Mouse (Mus musculus): ENCODE data around the gene Gmfb. TPM values are rescaled to one million over a fixed set of nuclear protein-coding genes. Genes with fewer than 3 reads are reported as not detected.
"Not testable (repeated sequence)": the region's sequence is repeated elsewhere in the genome, so short reads cannot be mapped to it uniquely, and the experiment has no call there.

Gene Gmfb
- 10 to 100 TPM; 18.8 to 26.1 TPM for total RNA-seq (2021)
- long read RNA-seq, experiment 1, full-length matches to known transcripts, result 10 of 12 reads
- long read RNA-seq, experiment 1, partial matches to known transcripts, result 0 of 12 reads
- long read RNA-seq, experiment 1, other reads (novel, unspliced or antisense), result 2 of 12 reads
- long read RNA-seq, experiment 2, full-length matches to known transcripts, result 18 of 20 reads
- long read RNA-seq, experiment 2, partial matches to known transcripts, result 1 of 20 reads
- long read RNA-seq, experiment 2, other reads (novel, unspliced or antisense), result 1 of 20 reads

GRCm38 (mm10) chr14:46821873-46822716 is at the start of gene Gmfb:
TSS of gene Gmfb (minus strand) at chr14:46822242.
- DNase-seq, result peak; percentile 95

GRCm38 (mm10) chr14:46862922-46863321 is 40.9 kb upstream of the Gmfb start:
- no peak for DNase-seq

- no peak for DNase-seq
Observed at GRCm38 (mm10) chr14:46853677-46854076, 31.6 kb upstream of the Gmfb start.

GRCm38 (mm10) chr14:46849769-46850168 is 27.7 kb upstream of the Gmfb start:
- DNase-seq, result no peak

- DNase-seq, result no peak
Observed at GRCm38 (mm10) chr14:46848736-46849135, 26.7 kb upstream of the Gmfb start.

- no peak for DNase-seq
Observed at GRCm38 (mm10) chr14:46848063-46848590, 26.1 kb upstream of the Gmfb start.

GRCm38 (mm10) chr14:46845706-46846105 is 23.7 kb upstream of the Gmfb start:
- DNase-seq, result no peak

- DNase-seq, result no peak
Observed at GRCm38 (mm10) chr14:46839326-46839725, 17.3 kb upstream of the Gmfb start.

GRCm38 (mm10) chr14:46832354-46833272 is 10.6 kb upstream of the Gmfb start:
- no peak for DNase-seq

DNA sequence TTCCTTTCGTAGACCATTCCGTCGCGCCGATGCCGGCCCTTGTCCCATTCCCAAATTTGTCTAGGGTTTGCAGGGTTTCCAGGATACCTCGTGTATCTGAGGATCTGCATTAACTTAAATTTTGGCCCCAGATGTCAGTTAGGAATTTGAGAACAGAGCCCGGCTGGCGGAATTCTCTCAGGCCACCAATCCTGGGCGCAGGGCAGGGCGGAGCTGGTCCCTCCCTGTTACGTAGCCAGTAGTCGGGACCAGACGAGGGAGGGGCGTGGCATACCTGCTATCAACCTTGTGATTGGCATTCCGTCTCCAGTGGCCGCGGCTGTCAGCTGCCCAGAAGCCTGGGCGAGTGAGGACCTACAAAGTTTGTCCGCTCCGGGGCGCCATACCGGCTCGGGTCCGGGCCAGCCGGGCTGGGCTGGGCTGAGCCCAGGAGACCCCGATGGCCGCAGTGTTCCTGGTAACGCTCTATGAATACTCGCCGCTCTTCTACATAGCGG is 9.8 kb upstream of the Gmfb start, which contains the start of gene Cgrrf1:
TSS of gene Cgrrf1 (plus strand) at position 289 of the 497 bp plus-strand sequence.
- DNase-seq, result peak; percentile 96

- DNase-seq, result no peak
Observed at GRCm38 (mm10) chr14:46831295-46831694, 9.3 kb upstream of the Gmfb start.

DNA sequence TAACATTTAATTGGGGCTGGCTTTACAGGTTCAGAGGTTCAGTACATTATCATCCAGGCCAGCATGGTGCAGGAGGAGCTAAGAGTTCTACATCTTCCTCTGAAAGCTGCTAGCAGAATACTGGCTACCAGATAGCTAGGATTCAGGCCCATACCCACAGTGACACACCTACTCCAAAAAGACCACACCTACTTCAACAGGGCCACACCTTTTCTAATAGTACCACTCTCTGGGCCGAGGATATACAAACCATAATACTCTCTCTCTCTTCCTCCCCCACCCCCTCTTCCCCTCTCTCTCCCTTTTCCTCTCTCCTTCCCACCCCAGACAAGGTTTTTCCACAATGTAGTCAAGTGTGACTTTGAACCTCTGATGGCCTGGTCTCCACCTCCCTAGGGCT is 5.4 kb upstream of the Gmfb start:
- DNase-seq, result no peak

- no peak for DNase-seq
Observed at GRCm38 (mm10) chr14:46823996-46824395, 2.0 kb upstream of the Gmfb start.

- DNase-seq, result no peak
Observed at GRCm38 (mm10) chr14:46821271-46821872, 670 bp downstream of the Gmfb start.

DNA sequence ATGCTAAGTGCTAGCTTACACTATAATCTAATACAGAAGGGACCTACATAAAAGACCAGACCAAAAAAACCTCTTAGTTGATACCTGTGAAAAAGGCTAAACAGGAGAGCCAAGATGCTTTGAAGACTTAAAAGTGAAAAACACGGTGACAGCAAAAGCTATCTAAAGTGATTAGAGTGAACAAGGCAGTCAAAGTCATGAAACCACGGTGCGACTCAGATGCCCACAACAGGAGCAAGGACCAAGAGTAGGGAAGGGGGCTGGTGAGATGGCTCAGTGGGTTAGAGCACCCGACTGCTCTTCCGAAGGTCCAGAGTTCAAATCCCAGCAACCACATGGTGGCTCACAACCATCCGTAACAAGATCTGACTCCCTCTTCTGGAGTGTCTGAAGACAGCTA is 2.1 kb downstream of the Gmfb start:
- not testable (repeated sequence) for DNase-seq

DNA sequence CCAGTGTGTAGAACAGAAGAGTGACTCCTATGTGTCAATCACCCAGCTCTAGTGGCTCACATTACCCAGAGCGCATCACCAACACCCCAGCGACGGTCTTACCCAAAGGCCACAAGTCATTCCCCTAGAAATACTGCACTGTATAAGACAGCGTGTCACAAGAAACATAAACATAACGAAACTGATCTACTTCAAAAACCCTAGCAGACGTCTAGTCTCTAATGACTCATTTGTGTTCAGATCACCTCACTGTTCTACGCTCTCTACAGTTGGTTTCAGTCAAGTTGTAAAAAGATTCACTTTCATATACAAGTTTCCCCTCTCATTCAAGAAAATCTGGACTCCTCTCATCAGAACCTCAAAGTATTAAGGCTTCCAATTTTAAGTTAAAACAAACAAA is 3.3 kb downstream of the Gmfb start:
- DNase-seq, result no peak

GRCm38 (mm10) chr14:46816916-46817622 is 5.0 kb downstream of the Gmfb start:
- DNase-seq, result no peak

DNA sequence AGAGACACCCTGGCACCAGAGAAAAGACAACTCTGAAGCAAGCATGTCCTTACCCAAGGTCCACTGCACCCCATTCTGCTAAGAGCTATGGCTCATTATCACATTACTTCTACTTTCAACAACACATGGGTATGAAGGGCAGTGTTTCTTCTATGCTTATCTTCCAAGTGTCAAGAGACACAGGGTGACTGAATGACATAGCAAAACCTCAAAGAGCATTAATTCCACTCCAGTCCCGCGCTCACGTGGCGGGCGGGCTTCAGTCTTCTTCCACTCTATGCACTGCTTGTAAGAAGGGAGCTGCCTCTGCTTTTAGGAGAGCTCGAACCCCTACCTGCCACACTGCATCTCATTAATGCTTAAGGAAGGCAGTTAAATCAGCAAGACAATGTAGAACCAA is 6.4 kb downstream of the Gmfb start:
- DNase-seq, result no peak

DNA sequence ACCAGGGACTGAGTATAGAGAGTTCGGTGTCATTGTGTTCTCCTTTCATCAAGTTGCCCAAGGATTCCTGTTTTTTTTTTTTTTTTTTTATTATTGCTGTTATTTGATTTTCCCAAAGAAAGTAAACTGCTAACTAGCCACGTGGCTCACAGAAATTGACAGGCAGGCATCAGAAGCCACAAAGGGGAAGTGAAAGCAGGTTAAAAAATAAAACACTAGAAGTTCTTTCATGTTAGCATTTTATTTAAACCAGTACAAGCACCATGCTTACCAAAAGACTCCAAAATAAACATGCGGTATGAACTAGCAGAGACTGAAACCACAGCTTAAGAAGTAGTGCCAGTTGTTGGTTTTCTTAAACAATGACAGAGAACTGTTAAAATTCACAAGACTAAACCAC is 14.1 kb downstream of the Gmfb start:
- no peak for DNase-seq

DNA sequence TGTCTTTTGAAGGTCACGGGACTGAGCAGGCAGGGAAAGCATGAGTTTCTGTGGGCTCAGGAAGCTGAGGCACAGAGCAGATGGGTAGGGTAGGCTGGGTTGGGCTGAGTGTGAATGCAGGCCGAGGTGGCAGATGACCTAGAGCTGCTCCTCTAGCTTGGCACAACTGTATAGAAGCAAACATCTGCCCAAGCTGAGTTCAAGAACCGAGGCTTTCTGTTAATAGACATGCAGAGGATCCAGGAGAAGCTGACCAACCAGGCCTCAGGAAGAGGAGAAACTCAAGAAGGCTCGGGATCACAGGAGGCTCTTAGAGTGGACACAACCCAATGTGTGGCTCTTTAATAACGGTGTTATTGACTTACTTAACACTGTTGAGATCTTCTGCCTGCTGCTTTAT is 15.9 kb downstream of the Gmfb start:
- no peak for DNase-seq

- no peak for DNase-seq
Observed at GRCm38 (mm10) chr14:46803791-46804190, 18.3 kb downstream of the Gmfb start.
